Mouse (Mus musculus): Measurements from ENCODE around the gene 9230102O04Rik.

DNA sequence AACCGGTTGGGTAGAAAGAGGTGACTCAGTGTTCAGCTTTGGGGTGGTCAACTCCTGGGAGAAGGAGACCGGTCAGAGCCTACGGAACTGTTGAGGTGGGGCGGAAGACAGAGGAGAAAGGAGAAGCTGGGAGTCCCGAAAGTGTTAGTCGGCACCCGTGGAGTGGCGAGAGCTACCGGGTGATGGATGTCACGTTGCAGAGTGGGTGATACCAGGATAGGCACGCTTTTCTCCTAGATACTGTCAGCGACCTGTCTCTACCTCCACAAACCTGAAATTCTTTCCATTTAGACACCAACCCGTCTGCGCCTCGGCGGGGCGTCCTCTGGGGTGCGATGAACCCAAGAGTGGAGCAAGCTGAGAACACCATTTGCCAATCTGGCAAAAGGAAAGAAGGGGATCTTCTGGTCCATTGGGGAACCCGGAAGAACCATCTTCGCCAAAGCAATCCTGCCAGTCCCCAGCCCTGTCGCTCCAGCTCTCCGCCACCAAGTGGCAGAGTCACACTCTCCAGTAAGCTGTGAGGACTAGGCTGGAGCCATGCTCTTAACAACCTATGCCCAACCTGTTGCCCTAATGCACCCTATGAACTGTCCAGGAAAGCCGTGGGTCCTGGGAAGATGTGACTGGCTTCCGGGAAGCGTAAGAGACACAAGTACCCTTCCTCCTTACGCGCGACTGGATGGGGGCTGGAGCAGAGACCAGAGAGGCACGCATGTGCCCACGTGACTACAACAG lies at the start of gene 9230102O04Rik:
- TF ChIP-seq CTCF (IDR thresholded peaks at IDR 0.05; ENCODE audit: low read depth) (peak; percentile 72), EP300 (optimal IDR thresholded peaks at IDR 0.05) (no peak)

Measured in stomach, postnatal 0 days (tissue).